Mouse (Mus musculus): Measurements from ENCODE around the gene Foxj1.

The Foxj1 gene

DNA sequence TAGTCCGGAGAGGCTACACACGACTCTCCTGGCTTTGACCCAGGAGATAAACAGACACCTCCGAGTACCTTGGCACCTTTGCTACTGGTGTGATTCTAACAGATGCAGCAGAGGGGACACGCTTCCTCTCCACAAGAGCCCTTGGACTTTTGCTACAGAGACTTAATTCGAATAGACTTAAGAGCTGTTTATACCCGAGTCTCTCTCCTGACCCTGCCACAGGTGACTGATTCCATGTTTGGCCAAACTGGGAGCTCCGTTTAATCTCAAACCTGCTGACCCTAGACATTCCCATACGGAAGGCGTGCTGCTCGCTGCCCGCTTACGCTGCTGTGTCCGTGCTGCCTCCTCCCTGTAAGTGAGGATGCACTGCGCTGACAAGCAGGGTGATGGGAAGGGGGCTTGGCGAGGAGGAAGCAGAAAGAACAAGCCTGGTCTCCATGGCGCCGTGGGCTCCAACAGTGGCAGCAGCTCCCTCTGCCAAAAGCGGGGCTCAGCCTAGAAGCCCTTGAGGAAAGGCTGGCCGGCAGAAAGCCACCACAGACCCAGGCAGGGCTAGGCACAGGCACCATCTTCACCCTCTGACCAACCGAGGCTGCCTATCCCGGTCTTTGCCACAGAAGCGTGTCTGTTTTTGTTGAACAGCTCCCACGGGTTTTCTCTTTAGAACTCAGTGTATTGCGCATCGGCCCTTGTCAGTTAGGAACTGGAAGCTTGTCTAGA lies 7.0 kb upstream of the Foxj1 start:
- no peak for DNase-seq (ENCODE audit: low spot score)

DNA sequence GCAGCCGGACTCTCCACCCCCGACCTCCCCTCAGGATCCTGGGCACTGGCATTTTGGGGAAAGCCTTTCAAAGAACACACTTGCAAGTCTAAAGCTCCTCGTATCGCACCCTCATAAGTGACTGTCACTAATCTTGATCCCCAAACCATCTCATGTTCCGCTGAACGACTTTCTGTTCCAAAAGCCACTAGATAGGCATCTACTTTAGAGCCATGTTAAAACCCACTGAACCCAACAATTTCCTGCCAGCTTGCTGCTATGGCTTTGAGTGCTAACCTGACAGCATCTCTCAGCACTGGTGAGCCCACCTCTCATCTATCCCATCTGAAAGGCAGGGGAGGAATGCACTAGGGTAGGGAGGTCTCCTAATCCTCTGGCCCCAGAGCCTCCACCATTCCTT lies 2.3 kb upstream of the Foxj1 start:
- no peak for DNase-seq (ENCODE audit: low spot score)

DNA sequence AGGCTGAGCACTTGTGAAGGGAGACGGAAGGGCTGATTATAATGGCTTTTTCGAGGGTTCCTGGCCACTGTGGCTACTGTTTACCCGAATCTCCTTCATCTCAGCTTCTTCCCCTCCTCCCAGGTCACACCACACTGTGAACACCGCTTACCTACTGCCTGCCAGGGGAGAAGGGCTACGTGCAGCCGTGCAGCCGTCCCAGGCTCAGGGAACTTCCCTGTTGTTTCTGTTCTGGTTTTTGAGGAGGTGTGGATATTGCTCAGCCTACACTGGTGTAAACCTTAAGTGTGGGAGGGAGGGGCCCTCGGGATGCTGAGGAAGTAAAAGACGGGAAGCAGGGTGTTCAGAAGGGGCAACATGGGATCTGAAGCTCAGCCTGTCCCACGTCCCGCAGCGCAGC lies 1.8 kb upstream of the Foxj1 start:
- DNase-seq (ENCODE audit: low spot score): no peak

DNA sequence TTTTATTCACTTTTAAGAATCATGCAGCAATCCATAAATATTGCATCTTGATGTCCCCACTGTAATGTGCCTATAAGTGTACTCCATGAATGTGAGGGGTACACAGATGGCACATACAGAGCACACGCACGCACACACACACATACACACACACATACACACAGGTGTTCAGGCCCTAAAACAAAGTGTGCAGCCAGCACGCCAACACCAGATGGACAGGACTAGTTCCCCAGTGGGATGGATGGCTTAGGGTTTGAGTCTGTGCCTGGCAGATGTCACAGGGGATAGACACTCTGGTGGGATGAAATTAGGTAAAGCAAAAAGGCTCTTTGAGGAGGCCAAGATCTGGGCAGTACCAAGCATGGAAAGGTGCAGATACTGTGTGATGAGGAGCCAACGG lies 1.2 kb upstream of the Foxj1 start:
- no peak for DNase-seq (ENCODE audit: low spot score)

DNA sequence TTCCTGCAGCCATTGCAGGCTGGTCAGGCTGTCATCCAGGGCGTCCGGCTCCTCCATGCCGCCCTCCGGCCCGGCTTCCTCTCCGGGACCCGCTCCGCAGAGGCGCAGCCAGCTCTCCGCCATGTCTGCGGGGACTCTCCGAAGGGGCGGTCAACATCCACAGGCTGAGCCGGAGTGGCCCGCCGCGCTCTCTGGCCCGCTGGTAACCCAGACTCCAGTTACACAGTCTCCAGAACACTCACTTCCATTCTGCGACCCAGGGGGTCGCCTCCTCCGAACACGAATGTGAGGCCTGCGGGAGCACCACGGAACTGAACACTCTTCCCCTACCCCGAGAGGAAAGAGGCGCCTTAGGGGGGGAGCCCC lies 799 bp downstream of the Foxj1 start:
- DNase-seq (ENCODE audit: low spot score): no peak

DNA sequence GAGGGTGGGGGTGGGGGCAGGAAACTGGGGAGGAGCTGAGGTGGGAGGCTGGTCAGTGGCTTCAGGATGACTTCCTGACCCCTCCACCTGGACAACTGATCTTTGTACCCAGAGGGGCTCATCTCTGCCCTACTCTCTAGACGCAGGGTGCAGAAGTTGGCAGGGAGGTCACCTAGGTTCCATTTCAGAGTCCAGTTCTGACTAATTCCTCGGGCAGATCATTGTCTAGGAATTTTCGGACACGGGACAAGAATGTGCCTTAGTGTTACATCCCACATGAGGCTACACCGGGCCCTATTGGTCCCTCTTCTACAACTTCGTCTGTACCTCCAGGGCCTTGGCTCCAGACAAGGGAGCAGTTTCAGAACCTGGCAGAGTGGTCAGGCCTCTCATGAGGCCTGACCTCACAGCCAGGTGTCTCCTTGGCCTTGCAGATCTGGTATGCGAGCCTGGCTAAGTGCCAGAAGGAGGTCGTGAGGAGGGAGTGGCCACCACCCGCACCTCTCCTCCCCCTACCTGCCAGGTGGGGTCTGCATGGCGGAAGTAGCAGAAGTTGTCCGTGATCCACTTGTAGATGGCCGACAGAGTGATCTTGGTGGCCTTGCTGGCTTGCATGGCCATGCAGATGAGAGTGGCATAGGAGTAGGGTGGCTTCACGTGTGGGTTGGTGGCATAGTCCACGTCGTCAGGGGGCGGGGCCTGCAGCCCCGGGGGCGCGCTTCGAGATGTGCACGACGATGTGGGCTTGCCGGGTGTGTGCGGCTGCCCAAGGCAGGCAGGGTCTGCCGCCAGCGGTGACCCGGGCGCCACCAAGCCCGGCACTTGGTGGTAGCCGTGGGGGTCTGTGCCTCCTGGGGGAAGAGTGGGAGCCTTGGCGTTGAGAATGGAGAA lies 1.4 kb downstream of the Foxj1 start:
- no peak for DNase-seq (ENCODE audit: low spot score)

DNA sequence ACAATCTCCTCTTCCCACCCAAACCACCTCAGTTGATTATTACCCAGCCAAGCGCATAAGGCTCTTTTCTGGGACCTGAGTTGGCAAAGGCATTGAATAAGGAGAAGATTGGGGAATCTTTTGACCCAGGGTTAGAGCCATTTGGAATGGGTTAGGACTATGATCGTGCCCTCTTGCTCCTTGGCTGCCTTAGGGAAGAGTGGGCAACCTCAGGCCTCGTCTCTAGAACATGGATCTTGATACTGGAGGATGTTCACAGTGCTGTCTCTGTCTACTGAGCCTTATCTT lies 2.3 kb downstream of the Foxj1 start:
- DNase-seq (ENCODE audit: low spot score): no peak

DNA sequence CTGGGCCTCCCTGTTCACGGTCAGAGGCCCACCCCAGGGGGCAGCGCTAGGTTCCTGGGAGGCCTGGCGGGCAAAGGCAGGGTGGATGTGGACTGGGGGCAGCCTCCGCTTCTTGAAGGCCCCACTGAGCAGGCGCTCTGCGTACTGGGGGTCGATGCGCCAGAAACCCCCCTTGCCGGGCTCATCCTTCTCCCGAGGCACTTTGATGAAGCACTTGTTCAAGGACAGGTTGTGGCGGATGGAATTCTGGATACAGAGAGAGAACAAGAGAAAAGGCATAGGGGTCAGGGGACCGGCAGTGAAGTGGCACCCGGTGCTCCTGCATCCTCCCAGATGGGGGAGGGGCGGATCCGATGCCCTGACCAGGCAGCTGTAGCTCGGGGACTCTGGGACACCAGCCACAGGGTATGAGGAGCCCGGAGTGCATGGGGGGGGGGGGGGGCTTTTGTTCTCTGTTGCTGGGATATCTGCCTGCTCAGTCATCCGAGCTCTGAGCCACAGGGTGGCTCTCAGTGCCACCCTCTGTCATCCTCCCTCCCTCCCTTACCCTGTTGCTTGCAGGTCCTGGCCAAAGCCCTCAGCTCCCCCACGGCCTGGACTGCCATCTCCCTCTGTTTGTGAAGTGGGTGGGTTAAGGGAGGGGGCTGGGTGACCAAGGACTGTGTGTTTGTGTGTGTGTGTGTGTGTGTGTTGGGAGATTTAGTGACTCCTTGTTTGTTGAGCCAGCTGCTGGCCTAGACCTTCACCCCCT lies 2.8 kb downstream of the Foxj1 start:
- no peak for DNase-seq (ENCODE audit: low spot score)

DNA sequence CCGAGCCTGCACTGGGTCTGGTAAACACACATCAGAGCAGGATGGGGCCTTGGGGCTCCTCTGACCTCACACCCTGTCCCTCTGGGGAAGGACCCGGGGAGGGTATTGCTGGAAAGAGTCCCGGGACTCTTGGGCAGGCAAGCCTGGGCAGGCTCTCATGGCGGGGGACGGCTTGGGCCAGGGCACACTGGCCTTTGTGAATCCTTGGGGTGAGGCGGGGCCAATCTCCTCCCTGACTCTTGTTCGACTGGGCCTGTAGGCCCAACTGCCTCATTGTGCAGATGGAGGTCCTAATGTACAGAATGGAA lies 5.0 kb downstream of the Foxj1 start:
- peak; percentile 62 for DNase-seq (ENCODE audit: low spot score)

DNA sequence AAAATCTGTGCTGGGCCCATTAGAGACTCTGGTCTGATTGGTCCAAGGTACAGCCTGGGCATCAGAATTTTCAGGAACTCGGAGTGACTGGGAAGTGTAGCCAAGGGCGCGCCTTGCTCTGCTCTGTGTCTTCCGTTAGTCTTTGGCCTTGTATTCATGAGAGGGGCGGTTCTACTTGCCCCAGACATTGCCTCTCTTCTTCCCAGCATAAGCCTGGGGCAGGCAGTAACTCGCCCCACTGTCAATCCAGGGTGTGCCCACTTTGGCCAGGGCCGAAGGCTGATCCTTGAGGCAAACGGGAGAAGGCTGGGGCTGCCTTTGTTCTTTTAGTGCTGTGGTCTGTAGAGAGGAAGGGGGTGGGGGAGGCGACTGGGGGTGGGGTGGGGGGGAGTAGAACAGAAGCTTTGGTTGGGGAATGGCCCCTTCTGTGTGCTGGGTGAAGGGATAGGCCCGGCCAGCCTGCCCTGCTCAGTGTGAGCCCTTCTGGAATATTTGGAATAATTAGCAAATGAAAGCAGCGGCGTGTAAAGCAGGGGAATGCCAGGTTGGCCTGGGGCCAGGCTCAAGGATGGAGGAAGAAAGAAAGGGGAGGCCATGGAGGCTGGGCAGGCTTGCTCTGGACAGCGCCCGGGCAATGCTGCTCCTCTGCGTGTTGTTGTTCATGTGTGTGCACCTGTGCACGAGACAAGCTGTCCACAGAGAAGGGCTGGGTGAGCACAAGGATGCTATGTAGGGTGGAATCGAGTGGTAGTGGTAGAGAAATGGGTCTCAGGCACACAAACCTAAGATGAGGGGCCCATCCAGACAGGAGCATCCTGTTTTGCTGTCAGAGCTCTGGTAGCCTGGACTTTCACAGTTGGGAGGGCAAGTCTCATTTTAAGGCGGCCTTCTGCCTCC lies 5.6 kb downstream of the Foxj1 start:
- DNase-seq (ENCODE audit: low spot score): peak; percentile 48

DNA sequence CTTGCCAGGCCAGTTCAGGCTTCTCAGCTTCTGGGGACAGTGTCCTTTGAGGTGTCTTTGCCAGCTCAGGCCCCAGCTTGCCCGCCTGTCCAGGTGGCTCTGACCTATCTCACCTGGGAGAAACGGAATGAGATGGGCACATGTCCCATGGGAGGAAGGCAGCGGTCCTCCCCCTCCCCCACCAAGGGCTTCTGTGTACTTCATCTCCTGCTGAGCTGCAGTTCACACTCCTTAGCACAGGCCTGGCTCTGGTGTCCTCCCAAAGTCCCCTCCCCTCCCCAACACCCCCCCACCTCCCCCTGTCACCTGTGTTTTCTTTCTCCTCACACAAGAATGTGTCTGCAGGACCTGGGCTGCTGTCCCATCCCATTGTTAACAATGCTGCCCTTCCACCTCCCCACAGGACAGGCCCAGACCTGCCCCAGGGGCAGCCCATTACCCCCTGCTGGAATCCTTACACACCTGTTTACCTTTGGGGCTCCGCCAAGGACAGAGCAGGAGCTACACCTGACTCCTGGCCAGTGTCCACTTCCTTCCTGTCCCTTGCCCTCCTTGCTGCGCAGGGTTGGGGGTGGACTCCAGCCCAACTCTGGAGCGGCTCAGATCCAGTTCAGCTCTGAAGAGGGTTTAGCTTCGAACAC lies 8.1 kb downstream of the Foxj1 start:
- DNase-seq (ENCODE audit: low spot score): peak; percentile 84

DNA sequence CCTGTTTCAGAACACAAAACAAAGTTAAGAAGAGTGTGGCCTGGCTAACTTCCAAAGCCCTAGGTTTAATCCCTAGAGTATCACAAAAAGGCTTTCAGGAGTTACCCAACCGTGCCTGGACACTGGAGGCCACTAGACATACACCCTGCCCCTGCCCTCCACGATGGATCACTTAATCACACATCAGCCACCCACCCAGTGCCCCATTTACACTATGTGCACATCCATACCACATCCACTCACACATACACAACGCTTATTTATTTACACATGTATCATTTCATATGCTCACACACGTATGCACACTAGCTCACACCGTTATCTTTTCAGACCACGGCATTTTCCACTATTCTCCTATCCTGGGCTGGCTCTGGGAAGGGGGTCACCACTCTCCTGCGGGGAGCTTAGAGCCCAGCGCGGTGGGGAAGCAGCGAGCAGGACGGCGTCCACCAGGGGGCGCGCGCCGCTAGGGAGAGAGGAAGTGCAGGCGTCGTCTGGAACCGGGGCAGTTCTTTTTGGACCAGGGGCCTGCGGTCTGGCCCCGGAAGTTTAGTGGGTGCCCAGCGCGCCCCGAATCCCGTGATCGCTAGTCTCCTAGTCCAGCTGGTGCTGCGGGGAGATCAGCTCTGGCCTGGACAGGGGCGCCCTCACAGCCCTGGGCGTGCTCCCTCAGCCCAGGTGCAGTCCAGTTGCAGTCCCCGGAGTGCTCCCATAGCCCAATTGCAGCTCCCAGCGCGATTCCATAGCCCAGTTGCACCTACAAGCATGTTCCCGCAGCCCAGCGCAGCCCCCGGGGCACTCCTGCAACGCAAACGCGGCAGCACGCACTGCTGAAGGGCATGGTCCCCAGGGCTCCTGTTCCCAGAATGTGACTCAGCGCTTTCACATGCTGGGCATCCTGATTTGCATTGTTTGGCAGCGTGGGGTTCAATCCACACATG lies 16.2 kb downstream of the Foxj1 start:
- DNase-seq (ENCODE audit: low spot score): peak; percentile 92

DNA sequence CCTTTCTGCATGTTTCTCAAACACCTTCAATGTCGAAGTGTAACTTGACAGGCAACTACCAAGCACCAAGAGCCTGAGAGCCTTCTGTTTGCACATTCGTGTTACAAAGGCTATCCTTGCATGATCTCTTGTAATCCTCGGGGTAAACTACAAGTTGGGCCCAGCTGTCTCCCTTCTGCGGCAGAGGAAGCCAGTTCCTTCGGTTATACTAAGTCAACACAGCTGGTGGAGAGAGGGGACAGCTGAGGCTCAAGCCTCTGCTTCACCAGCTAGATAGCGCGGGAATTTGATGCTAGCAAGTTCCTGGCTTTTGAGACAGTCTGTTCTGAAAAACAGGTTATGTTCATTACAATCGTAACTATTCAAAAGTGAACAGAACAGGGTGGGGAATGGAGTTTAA lies 22.8 kb downstream of the Foxj1 start:
- no peak for DNase-seq (ENCODE audit: low spot score)

DNA sequence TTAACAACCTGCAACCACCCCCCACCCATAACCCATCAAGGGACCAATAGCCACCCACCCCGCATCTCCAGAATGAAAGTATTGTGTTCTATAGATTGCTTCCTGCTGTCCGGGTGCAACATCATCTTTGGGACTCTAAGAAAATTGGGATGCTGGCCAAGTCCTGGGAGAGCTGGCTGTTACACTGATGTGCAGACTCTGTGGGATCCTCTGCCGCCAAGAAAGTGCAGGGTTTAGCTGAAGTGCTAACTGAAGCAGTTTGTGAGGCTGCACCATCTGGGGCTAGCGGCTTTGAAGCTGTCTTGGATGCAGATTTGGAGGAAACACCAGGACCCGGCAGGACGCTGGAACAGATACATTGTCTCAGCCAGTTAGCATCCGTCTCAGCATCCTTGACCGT lies 24.0 kb downstream of the Foxj1 start:
- DNase-seq (ENCODE audit: low spot score): no peak

DNA sequence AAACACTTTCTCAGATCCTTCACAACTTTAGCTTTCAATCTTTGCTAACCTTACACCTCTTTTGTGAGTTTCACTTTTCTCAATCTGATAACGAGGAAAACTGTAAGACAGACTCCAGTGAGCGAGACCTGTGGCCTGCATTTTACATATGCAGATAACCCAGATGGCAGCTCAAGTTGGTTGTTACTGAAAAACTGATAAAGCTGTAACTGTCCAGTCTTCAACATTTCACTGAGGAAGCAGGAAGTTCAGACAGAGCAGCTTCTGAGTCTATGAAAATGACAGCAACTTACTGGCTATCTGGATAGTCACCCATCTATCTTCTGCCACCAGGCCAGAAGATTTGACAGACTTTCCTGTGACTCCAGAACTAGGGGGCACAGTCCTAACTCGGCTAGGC lies 25.6 kb downstream of the Foxj1 start:
- no peak for DNase-seq (ENCODE audit: low spot score)

DNA sequence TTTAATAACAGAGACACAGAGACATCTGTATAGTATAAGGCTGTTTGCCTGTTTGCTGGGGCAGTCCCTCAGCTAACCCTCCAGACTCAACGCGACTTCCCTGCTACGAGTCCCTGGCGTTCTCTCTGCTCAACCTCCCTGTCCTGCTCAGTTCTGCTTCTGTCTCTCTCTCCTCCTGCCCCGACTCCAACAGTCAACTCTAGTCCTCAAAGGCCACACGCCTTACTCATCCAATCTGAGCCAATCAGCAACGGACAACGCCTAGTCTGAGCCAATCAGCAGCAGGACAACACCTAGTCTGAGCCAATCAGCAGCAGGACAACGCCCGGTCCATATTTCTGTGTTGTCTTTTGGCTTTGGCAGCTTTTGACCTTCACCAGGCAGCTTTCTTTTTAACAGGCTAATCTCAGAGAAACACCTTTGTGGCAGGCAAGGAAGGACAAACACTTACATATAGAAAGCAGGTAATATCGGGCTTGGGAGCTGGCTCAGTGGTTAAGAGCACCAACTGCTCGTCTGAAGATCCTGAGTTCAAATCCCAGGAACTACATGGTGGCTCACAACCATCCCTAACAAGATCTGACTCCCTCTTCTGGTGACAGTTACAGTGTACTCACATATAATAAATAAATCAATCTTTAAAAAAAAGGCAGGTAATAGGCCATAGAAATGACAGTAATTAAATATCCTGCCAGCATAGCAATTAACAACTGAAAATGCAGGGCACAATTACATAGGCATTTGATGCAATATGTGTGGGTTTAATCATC lies 27.3 kb downstream of the Foxj1 start:
- DNase-seq (ENCODE audit: low spot score): no peak

DNA sequence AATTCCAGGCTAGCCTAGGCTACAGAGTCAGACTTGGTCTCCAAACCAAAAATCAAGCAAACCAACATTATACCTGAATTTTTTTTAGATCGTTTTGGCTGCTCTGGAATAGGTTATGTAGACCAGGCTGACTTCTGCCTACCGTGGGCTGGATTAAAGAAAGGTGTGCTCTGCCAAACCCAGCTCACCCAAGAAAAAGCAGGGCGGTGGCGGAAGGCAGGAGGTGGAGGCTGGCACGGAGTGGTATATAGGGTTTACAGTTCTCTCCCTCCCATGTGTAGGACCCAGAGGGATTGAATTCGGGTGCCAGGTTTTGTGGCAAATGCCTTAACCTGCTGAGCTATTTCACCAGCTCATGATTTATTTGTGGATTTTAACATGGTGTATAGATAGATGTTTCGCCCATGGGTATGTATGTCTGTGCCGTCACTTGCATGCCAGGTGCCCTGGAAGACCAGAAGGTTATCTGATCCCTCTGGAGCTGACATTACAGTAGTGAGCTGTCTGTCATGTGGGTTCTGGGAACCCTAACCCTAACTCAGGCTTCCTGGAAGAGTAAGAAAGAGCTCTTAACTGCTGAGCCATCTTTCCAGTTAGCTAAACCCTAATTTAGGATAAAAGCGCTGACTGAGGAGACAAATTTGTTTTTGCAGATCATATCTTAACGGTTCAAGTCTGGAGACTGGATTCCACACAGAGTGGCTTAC lies 28.0 kb downstream of the Foxj1 start, which contains the start of gene Exoc7:
Gene Exoc7 (minus strand): TSS at position 215 of the 707 bp plus-strand sequence.
- no peak for DNase-seq (ENCODE audit: low spot score)

DNA sequence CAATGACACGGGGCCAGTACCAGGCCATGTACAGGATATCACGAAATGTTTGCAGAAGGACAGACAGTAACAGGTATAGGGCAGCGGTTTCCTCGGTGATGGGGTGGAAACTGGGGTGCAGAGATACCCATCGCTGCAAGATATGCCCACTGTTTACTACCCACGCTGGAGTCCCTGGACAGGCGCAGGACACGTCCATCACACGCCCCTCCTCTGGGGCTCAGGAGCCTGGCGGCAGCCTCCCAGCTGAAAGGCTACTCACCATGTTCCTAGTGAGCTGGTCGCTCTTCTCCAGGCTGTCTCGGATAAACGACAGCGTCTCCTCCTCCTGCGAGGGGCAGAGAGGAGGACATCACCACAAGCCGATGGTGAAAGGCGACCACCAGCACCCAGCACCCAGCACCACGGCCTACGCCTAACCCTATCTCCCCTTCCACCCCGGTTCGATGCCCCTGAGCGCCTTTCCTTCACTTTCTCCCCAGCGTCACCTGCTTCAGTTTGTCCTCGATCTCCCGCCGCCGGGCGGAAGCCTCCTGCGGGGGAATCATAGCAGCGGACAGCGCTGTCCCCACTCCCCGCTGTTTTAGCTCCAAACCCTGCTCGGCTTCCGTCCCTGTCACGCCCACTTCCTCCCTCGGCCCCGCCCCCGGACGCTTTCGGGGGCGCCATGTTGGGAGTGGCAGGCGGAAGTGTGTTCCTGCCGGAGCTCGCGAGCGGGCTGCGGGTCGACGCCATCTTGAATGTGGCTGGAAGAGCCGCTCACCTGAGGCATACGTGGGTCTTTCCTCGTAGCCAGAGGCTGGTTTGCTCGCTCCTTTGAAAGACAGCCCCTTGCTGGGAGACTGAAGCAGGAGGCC lies 28.8 kb downstream of the Foxj1 start:
- DNase-seq (ENCODE audit: low spot score): peak; percentile 94
